Mouse (Mus musculus) intestine, postnatal 0 days (tissue): Measurements from ENCODE around the gene Ccdc116. TPM values are rescaled to one million over a fixed set of nuclear protein-coding genes. Genes with fewer than 3 reads are reported as not detected.

Experiments
- ATAC-seq: fragments of 200-750 bp; cut with Nextera tagmentation; 2 replicates; pipeline ENCODE4 v1.8.0; 2017; ENCODE audit warnings: mild to moderate bottlenecking, moderate TSS enrichment, moderate library complexity
- H3K27ac ChIP-seq: fragments of 300-500 bp; sonication (generic); 2 replicates; pipeline ENCODE4 v1.5.1; 2014; ENCODE audit warnings: mild to moderate bottlenecking, low read depth, low read length, moderate library complexity
- H3K27me3 ChIP-seq: fragments of 300-500 bp; sonication (generic); replicated peaks from 2 replicates; pipeline ENCODE4 v1.6.1; 2014; ENCODE audit warnings: low read length, mixed read lengths; ENCODE audit not compliant: control insufficient read depth, insufficient read depth
- H3K36me3 ChIP-seq: fragments of 300-500 bp; sonication (generic); 2 replicates; pipeline ENCODE4 v1.6.1; 2014; ENCODE audit warnings: mild to moderate bottlenecking, moderate library complexity; ENCODE audit not compliant: control insufficient read depth, insufficient read depth
- H3K4me1 ChIP-seq: fragments of 300-500 bp; sonication (generic); replicated peaks from 2 replicates; pipeline ENCODE4 v1.6.1; 2014; ENCODE audit warnings: antibody characterized with exemption, low read length, mixed read lengths; ENCODE audit not compliant: control insufficient read depth, insufficient read depth
- H3K4me2 ChIP-seq: fragments of 300-500 bp; sonication (generic); replicated peaks from 2 replicates; pipeline ENCODE4 v1.6.1; 2014; ENCODE audit warnings: low read depth, mild to moderate bottlenecking, moderate library complexity
- H3K4me3 ChIP-seq: fragments of 300-500 bp; sonication (generic); 2 replicates; pipeline ENCODE4 v1.5.1; 2014; ENCODE audit warnings: low read depth, low read length
- H3K9ac ChIP-seq: fragments of 300-500 bp; sonication (generic); 2 replicates; pipeline ENCODE4 v1.6.1; 2014; ENCODE audit warnings: mild to moderate bottlenecking, low read depth, low read length
- H3K9me3 ChIP-seq: fragments of 300-500 bp; sonication (generic); 2 replicates; pipeline ENCODE4 v1.6.1; 2016; ENCODE audit warnings: mixed run types; ENCODE audit not compliant: control insufficient read depth
- CTCF ChIP-seq: sonication (generic); IDR thresholded peaks from 2 replicates; pipeline ENCODE4 v1.5.1; 2016; ENCODE audit warnings: low read depth, mild to moderate bottlenecking, control low read depth, antibody characterized with exemption, moderate library complexity
- WGBS: fragments of 180-500 bp; shearing (Covaris S2); extraction: QIAGEN DNeasy Blood & Tissue Kit; methylation state at CpG from one replicate; pipeline ENCODE4 v1.1.7; 2014; 5-methylcytosine and 5-hydroxymethylcytosine counted together
- polyA plus RNA-seq: library from polyadenylated mRNA; unstranded; fragments of >200 nt; fragmentation: Nextera tagmentation; extraction: Ambion mirVana; gene quantifications from 2 replicates; pipeline ENCODE4 v1.2.1, GENCODE M21; 2015

Ccdc116 gene
- polyA plus RNA-seq, 1 experiment from 2014 or later = 1.7 TPM

- no peak within 1 kb of the TSS for H3K27ac ChIP-seq
Observed at GRCm38 (mm10) chr16:17124871-17125520, 22.0 kb downstream of the Ccdc116 start, which contains the start of gene 2610318N02Rik. Gene 2610318N02Rik (minus strand): TSS chr16:17125167.

GRCm38 (mm10) chr16:17124119-17124870 is 22.7 kb downstream of the Ccdc116 start:
- H3K27me3 ChIP-seq = no peaks in the 10 kb centered on the region
- peak overlapping the region; percentile 13; the same call in 1 of the 2 replicates for H3K9ac ChIP-seq
- H3K4me1 ChIP-seq = peaks cover 8% of the 10 kb centered on the region
- H3K36me3 ChIP-seq = peaks cover 13% of the 10 kb centered on the region; the same call in 1 of the 2 replicates
- H3K9me3 ChIP-seq = no peaks in the 10 kb centered on the region
- peak overlapping the region; percentile 24 for H3K4me3 ChIP-seq
- no peak for ATAC-seq
- no peak for TF ChIP-seq CTCF
- peak overlapping the region; percentile 68 for H3K4me2 ChIP-seq
- 7% methylated on average over 22 of the region's 22 CpGs for WGBS
- no peak overlapping the region for H3K27ac ChIP-seq

More at GRCm38 (mm10) chr16:17124871-17125520, 22.0 kb downstream of the Ccdc116 start, which contains the start of gene 2610318N02Rik:
- peaks cover 13% of the 10 kb centered on the region; the same call in 1 of the 2 replicates for H3K36me3 ChIP-seq
- peak; percentile 24; the same call in 1 of the 2 replicates for TF ChIP-seq CTCF
- WGBS = under 1% methylated on average over 25 of the region's 25 CpGs
- no peaks in the 10 kb centered on the region for H3K27me3 ChIP-seq
- H3K4me2 ChIP-seq = peak within 1 kb of the TSS; percentile 68
- no peaks in the 10 kb centered on the region for H3K9me3 ChIP-seq
- H3K4me1 ChIP-seq = peaks cover 8% of the 10 kb centered on the region
- ATAC-seq = peak; percentile 87
- peak within 1 kb of the TSS; percentile 24 for H3K4me3 ChIP-seq
- peak within 1 kb of the TSS; percentile 13; the same call in 1 of the 2 replicates for H3K9ac ChIP-seq

GRCm38 (mm10) chr16:17121569-17121968 is 25.5 kb downstream of the Ccdc116 start:
- Histone ChIP-seq H3K9ac (no peak overlapping the region), H3K4me3 (no peak overlapping the region), H3K27me3 (no peaks in the 10 kb centered on the region), H3K27ac (no peak overlapping the region), H3K36me3 (peaks cover 17% of the 10 kb centered on the region; the same call in 1 of the 2 replicates), H3K4me2 (no peak overlapping the region), H3K4me1 (peaks cover 8% of the 10 kb centered on the region), H3K9me3 (no peaks in the 10 kb centered on the region)
- no peak for TF ChIP-seq CTCF
- 66% methylated on average over 13 of the region's 14 CpGs for WGBS
- ATAC-seq = no peak

DNA sequence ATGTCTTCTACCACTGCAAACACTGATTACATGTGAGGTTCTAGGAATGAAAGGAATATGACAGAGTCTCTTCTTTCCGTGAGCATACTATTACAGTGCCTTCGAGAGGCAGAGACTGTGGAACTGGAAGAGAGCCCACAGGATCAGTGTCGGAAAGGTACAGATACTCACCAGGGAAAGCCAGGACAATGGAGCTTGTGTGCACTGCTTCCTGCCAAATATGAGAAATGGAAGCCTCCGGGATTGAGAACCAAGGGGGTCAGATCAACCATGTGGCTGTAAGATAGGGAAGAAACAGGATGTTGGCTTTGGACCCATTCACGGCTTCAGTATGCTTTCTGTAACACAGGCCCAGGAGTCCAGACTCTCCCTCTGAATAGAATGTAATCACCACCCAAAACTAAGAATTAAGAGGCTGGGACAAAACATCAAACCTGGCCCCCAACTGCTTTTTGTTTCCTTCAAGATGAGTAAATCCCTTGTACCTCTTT is 29.7 kb downstream of the Ccdc116 start:
- Histone ChIP-seq H3K4me3 (no peak overlapping the region), H3K27me3 (no peaks in the 10 kb centered on the region), H3K27ac (no peak overlapping the region; the same call in 1 of the 2 replicates), H3K4me2 (no peak overlapping the region), H3K9me3 (no peaks in the 10 kb centered on the region), H3K4me1 (no peaks in the 10 kb centered on the region), H3K36me3 (peaks cover 17% of the 10 kb centered on the region; the same call in 1 of the 2 replicates), H3K9ac (no peak overlapping the region)
- no peak for ATAC-seq
- TF ChIP-seq CTCF = no peak
- WGBS = 87% methylated on average over 5 of the region's 5 CpGs

- H3K9me3 ChIP-seq = no peaks in the 10 kb centered on the region
- H3K27ac ChIP-seq = peak within 1 kb of the TSS; percentile 80
- H3K4me3 ChIP-seq = peak within 1 kb of the TSS; percentile 95
- no peak for TF ChIP-seq CTCF
- peak; percentile 84 for ATAC-seq
- H3K9ac ChIP-seq = peak within 1 kb of the TSS; percentile 81
- peak within 1 kb of the TSS; percentile 66 for H3K4me2 ChIP-seq
- H3K4me1 ChIP-seq = 0 out of 2 replicates have a peak, but pooled peaks cover 3% of the 10 kb centered on the region
- no peaks in the 10 kb centered on the region for H3K27me3 ChIP-seq
- peaks cover 21% of the 10 kb centered on the region for H3K36me3 ChIP-seq
- 7% methylated on average over 38 of the region's 38 CpGs for WGBS
Observed at GRCm38 (mm10) chr16:17110771-17111743, 36.0 kb downstream of the Ccdc116 start, which contains the start of gene Ppil2. Gene Ppil2 (minus strand): TSS chr16:17111257.
